Comparison of ENCODE assay signal across 8 mouse cellular contexts in the genomic region with DNA sequence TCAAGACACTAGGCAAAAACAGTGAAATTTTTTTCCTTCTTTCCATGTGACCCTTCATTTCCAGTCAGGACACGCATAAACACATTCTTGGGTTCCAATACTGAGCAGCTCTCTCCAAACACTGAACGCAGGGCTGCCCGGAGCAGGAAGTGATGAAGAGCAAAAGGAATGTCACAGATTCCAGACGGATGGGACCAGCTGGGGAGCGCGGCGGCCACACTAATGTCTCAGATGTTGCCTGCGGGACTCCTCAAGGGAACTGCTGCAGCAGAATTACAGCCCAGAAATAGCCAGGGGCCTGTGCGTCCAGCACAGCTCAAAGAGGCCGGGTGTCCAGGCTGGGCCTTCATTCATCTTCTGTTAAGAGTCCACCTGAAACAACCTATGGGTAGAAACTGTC. TPM values are rescaled to one million over a fixed set of nuclear protein-coding genes. Genes with fewer than 3 reads are reported as not detected.
DNase-seq lines count a peak whose midpoint lies in the region; ATAC-seq and TF ChIP-seq lines count a peak whose summit lies in the region.

No protein-coding gene starts in this region.

- TF ChIP-seq CTCF in stomach, postnatal 0 days (IDR thresholded peaks at IDR 0.05; ENCODE audit: low read depth), result no peak
- TF ChIP-seq CTCF in thymus, adult 2 months (IDR thresholded peaks at IDR 0.05; ENCODE audit: borderline replicate concordance, control insufficient read depth, extremely low read depth, insufficient read depth, low read length, poor library complexity), result no peak

- no peak for TF ChIP-seq POLR2A in limb, embryonic 14.5 days (IDR thresholded peaks at IDR 0.05; ENCODE audit: borderline replicate concordance, extremely low read depth, insufficient read depth, insufficient read length)
- TF ChIP-seq POLR2A in thymus, adult 2 months (IDR thresholded peaks at IDR 0.05; ENCODE audit: control insufficient read depth, extremely low read depth, insufficient read depth, low read length, poor library complexity), result no peak

- peak; percentile 38 for DNase-seq in urinary bladder, postnatal 25 days (ENCODE audit: low spot score)
- no peak for DNase-seq in urinary bladder, postnatal 36 days (ENCODE audit: low spot score in 2 of 2)
- DNase-seq in heart, postnatal 36 days, result peak; percentile 65 to 69
- DNase-seq in limb, embryonic 14.5 days (ENCODE audit: low spot score), result peak; percentile 68
- no peak for DNase-seq in stomach, postnatal 0 days (ENCODE audit: low spot score)
- DNase-seq in adrenal gland, postnatal 10 days, result no peak
- no peak for DNase-seq in thymus, adult 2 months
- DNase-seq in frontal cortex, postnatal 14 days (ENCODE audit: low spot score in 2 of 2), result no peak

- H3K4me3 ChIP-seq in limb, embryonic 14.5 days (replicated peaks; ENCODE audit: low read length), result no peak overlapping the region
- no peak overlapping the region for H3K4me3 ChIP-seq in stomach, postnatal 0 days (ENCODE audit: low read depth, low read length)
- no peak overlapping the region for H3K4me3 ChIP-seq in thymus, adult 2 months (ENCODE audit: control insufficient read depth, insufficient read depth, low read length)

- H3K36me3 ChIP-seq in limb, embryonic 14.5 days (ENCODE audit: control insufficient read depth, insufficient read depth, low read length), result no peaks in the 10 kb centered on the region
- H3K36me3 ChIP-seq in stomach, postnatal 0 days (ENCODE audit: control insufficient read depth, insufficient read depth, low read length), result no peaks in the 10 kb centered on the region
- H3K36me3 ChIP-seq in thymus, adult 2 months (ENCODE audit: control insufficient read depth, insufficient read depth, low read length), result no peaks in the 10 kb centered on the region

- peak; percentile 88 for ATAC-seq in limb, embryonic 14.5 days (ENCODE audit: low FRiP score, low read depth)
- peak; percentile 79; the same call in 1 of the 2 replicates for ATAC-seq in stomach, postnatal 0 days (ENCODE audit: low FRiP score, low TSS enrichment)

- no peak overlapping the region for H3K4me2 ChIP-seq in limb, embryonic 14.5 days (replicated peaks; ENCODE audit: low read depth, low read length, severe bottlenecking)
- 0 out of 2 replicates have a peak overlapping the region, but pooled peaks have one; percentile 8 for H3K4me2 ChIP-seq in stomach, postnatal 0 days (replicated peaks; ENCODE audit: low read depth)

- peak overlapping the region; percentile 31; the same call in 1 of the 2 replicates for H3K9ac ChIP-seq in limb, embryonic 14.5 days (ENCODE audit: low read depth, low read length, severe bottlenecking)
- H3K9ac ChIP-seq in stomach, postnatal 0 days (ENCODE audit: low read length), result no peak overlapping the region

- H3K4me1 ChIP-seq in limb, embryonic 14.5 days (ENCODE audit: control insufficient read depth, insufficient read depth, low read length), result peaks cover 28% of the 10 kb centered on the region
- H3K4me1 ChIP-seq in stomach, postnatal 0 days (replicated peaks; ENCODE audit: control insufficient read depth, insufficient read depth), result peaks cover 9% of the 10 kb centered on the region; the same call in 1 of the 2 replicates
- peaks cover 3% of the 10 kb centered on the region; the same call in 1 of the 2 replicates for H3K4me1 ChIP-seq in thymus, adult 2 months (replicated peaks; ENCODE audit: control insufficient read depth, insufficient read depth, low read length)

- H3K27me3 ChIP-seq in limb, embryonic 14.5 days (ENCODE audit: control insufficient read depth, insufficient read depth, low read length), result no peaks in the 10 kb centered on the region
- no peaks in the 10 kb centered on the region for H3K27me3 ChIP-seq in stomach, postnatal 0 days (ENCODE audit: control insufficient read depth, insufficient read depth, low read length)
- no peaks in the 10 kb centered on the region for H3K27me3 ChIP-seq in thymus, adult 2 months (ENCODE audit: control insufficient read depth, insufficient read depth, low read length)

- peak overlapping the region; percentile 71 for H3K27ac ChIP-seq in limb, embryonic 14.5 days (replicated peaks; ENCODE audit: low read depth, low read length)
- peak overlapping the region; percentile 82 for H3K27ac ChIP-seq in stomach, postnatal 0 days (replicated peaks)
- no peak overlapping the region for H3K27ac ChIP-seq in thymus, adult 2 months (ENCODE audit: control insufficient read depth, insufficient read depth, low read length)

- WGBS in limb, embryonic 14.5 days, result 40% methylated on average over 10 of the region's 10 CpGs
- 39% methylated on average over 10 of the region's 10 CpGs for WGBS in stomach, postnatal 0 days
- 96% methylated on average over 10 of the region's 10 CpGs for WGBS in thymus, adult 2 months

- H3K9me3 ChIP-seq in limb, embryonic 14.5 days (ENCODE audit: control insufficient read depth, low read length), result no peaks in the 10 kb centered on the region
- no peaks in the 10 kb centered on the region for H3K9me3 ChIP-seq in stomach, postnatal 0 days (ENCODE audit: control insufficient read depth, low read length)

- TF ChIP-seq EP300 in stomach, postnatal 0 days (optimal IDR thresholded peaks at IDR 0.05), result no peak

- intact Hi-C loops in heart, postnatal 36 days (cut with DNase I), result no loop called here

RNA-seq across cellular contexts. Expression of a gene that starts 9.0 kb away (rescaled TPM):
- 10 to 100 TPM; 18.0 to 21.1 TPM for total RNA-seq in heart, postnatal 36 days (2021)
- 31.6 and 35.4 TPM in 2 replicates for polyA plus RNA-seq in limb, embryonic 14.5 days (2012; rRNA removed)
- 29.2 and 30.8 TPM in 2 replicates for polyA plus RNA-seq in limb, embryonic 14.5 days (2014; fragmentation: Nextera tagmentation; extraction: Ambion mirVana)
- 12.0 and 12.4 TPM in 2 replicates for polyA plus RNA-seq in stomach, postnatal 0 days (2015; fragmentation: Nextera tagmentation; extraction: Ambion mirVana)
- 10 to 100 TPM; 32.5 to 39.5 TPM for total RNA-seq in adrenal gland, postnatal 10 days (2021)
- 52.7 and 57.5 TPM in 2 replicates for polyA plus RNA-seq in thymus, adult 2 months (2012; rRNA removed)

RNA-seq across cellular contexts. Expression of a gene that starts 37.3 kb away (rescaled TPM):
- total RNA-seq in heart, postnatal 36 days (2021), result not detected
- 0.10 and 0.18 TPM in 2 replicates for polyA plus RNA-seq in limb, embryonic 14.5 days (2012; rRNA removed)
- polyA plus RNA-seq in limb, embryonic 14.5 days (2014; fragmentation: Nextera tagmentation; extraction: Ambion mirVana), result not detected in 2 replicates
- polyA plus RNA-seq in stomach, postnatal 0 days (2015; fragmentation: Nextera tagmentation; extraction: Ambion mirVana), result 0.13 and 0.17 TPM in 2 replicates
- under 1 TPM in 1 of 2 experiments, not detected in 1; 0.30 TPM for total RNA-seq in adrenal gland, postnatal 10 days (2021)
- not detected in 2 replicates for polyA plus RNA-seq in thymus, adult 2 months (2012; rRNA removed)

Comparison
In these comparisons a context has a peak if more than half of its experiments do, and no peak if none do; other contexts are left out.
1. DNase-seq: peak in urinary bladder, postnatal 25 days (single experiment), heart, postnatal 36 days (2 of 2) and limb, embryonic 14.5 days (single experiment); none in urinary bladder, postnatal 36 days (0 of 2), stomach, postnatal 0 days (single experiment), adrenal gland, postnatal 10 days (single experiment), thymus, adult 2 months (single experiment) and frontal cortex, postnatal 14 days (0 of 2).